Mouse (Mus musculus) right cerebral cortex, postnatal 36 days (tissue): Measurements from ENCODE around the gene Aqp12.
"Not testable (repeated sequence)": the region's sequence is repeated elsewhere in the genome, so short reads cannot be mapped to it uniquely, and the experiment has no call there.

Experiments
- DNase-seq, 2 experiments: peaks; one replicate each; pipeline ENCODE4 v3.0.0; 2022; ENCODE audit warnings: low spot score in 2 of 2, mixed read lengths in 1 of 2

Gene Aqp12

GRCm38 (mm10) chr1:93006061-93006460 lies at the start of gene Aqp12:
Gene Aqp12, plus strand, starts transcription at chr1:93006334.
- DNase-seq = no peak

DNA sequence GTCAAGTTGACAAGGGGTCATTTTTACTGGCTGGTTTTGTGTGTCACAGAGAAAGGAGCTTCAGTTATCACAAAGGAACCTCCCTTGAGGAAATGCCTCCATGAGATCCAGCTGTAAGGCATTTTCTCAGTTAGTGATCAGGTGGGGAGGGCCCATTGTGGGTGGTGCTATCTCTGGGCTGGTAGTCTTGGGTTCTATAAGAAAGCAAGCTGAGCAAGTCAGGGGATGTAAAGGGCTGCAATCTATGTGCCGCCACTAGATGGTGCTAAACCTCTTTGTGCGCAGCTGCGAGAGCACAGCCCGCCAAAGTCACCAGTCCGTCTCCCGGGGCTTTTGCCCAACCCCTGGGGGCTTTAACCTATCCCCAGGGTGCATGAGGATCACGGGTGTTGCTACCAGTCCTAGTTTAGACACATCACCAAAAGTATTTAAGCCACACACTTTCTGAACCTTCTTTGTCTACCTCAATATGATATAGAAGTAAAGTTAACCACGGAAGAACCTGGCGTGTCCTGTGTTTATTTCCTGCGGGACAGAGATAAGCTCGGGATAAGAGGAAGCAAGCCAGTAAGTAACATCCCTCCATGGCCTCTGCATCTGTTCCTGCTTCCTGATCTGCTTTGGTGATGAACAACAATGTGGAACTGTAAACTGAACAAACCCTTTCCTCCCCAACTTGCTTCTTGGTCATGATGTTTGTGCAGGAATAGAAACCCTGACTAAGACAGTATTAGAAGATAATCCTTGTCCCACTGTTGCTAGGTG lies 49.4 kb upstream of the Aqp12 start:
- DNase-seq = peak; percentile 48 to 69

- DNase-seq = no peak
These were observed 47.1 kb upstream of the Aqp12 start for GRCm38 (mm10) chr1:92958999-92959398.

DNA sequence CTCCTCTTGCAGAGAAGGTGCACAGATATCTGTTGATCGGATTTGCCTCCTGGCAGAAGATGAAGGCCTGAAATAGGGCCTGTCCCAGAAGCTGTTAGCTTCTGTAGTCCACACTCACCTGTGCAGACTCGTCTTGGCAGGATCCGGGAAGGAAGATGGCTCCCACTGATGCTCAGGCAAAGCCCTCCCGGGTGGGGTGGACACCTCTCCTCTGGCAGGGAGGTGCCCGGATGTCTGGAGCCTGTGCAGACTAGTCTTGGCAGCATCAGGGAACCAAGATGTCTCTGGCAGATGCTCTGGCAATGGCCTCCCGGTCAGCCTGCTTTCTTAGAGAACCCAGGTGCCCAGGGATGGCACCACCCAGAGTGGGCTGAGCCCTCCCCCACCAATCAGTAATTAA lies 35.3 kb upstream of the Aqp12 start:
- DNase-seq = not testable (repeated sequence)

DNA sequence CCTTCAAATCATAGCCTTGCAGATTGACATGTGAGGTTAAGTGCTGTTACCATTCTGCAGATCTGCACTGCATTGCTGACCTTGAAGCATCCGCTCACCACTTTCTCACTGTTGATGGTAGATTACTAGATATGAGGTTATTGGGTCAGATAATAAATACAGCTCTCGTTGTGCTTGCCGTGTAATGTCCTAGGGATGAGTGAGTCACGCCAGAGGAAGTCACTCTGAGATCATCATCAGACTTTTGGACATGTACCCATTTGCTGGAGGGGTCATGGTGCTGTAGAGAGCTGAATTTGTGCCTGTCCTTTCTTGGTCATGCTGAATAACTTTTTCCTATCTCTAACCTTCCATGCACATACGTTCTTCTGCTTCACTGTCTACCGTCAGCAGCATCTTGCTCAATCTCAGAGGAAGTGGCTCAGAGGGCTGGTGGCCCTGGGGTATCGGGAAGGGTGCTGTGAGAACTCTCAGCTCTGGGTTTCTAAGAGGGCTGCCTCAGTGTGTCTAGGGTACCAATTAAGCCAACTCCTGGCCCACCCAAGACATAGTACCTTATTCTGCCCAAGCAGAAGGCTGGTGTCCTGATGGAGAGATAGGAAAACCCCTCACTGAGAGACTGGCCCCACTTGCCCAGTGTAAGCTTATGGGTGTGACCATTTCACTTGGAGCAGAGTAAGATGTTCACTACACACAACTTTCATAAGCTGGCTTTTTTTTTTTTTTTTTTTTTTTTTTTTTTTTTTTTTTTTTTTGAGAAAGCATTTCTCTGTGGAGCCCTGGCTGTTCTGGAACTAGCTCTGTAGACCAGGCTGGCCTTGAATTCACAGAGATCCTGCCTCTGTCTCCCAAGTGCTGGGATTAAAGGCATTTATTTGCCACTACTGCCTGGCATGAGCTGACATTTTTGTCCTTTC lies 34.0 kb upstream of the Aqp12 start:
- no peak for DNase-seq

- DNase-seq = peak in 1 of 2 experiments; percentile 11
These were observed 33.3 kb upstream of the Aqp12 start for GRCm38 (mm10) chr1:92972854-92973253.

DNA sequence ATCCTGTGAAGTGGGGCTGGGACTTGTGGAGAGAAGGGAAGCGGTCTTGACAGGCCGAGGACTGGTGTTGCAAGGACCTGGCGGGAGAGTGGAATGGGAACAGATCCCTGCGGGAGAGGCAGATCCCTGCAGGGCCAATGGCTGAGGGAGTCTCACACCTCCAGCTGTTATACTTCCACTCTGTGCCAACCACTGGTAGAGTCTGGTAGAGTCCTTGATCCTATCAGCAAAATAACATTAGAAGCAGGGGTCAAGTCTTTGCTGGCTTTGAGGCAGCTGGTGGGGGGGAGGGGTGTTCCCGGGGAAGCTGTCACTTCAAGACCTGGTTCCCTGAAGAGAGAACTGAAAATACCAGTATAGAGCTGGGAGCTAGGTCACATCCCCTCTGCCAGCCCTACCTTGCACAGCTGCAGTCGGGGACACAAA lies 30.0 kb upstream of the Aqp12 start:
- no peak for DNase-seq

DNA sequence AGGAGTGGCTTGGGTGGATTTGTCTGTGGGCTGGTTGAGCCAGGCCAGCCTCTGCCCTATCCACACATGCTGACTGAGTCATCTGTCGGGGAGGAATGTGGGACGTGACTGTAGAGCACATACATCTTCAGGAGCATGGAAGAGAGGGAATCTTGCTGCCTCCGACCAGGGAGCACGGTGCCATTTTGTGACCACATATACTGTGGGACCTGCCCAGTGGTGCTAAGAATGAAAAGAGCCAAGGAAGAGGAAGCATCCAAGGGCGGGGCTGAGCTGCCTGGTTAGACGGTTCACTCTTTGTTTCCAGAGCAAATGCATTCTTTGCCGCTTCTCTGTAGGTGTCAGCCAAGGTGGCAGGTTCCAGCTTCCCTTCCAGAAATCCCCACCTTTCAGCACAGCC lies 27.5 kb upstream of the Aqp12 start:
- DNase-seq = no peak

GRCm38 (mm10) chr1:92979073-92979602 lies 27.0 kb upstream of the Aqp12 start:
- no peak for DNase-seq

DNA sequence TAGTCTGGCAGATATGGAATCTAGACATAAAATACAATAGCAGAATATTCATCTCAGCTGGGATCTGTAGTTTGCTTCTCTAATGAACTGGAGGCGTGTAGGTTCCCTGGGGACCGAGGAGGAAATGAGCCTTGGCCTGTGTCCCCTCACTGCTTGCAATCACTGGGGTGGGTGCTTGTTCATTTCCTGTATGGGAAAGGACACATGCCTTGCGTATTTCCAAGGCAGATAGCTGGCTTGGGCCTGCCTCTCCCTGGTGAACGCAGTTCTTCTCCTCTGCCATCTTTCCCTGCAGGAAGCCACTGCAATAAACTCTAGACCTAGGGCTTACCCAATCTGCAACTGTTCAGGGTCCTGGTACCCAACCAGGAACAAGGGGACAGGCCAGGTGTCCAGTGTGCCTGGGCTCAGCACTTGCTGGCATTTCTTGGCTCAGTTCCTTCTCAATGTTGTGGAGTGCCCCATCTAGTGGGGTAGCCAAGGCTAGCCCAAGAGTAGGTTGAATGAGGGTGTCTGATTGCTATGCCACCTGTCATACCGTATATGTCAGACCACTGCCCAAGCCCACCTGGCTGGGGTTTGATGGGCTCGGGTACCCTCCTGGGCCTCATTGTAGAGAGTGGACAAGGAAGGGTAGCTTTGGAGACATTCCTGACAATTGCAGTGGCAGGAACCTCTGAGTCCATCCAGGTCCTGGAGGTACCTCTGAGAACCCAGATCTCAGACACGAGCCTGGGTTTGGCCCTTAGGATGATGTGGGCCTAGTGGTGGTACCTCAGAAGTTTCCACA lies 24.9 kb upstream of the Aqp12 start:
- DNase-seq = no peak

GRCm38 (mm10) chr1:92982931-92983605 lies 23.1 kb upstream of the Aqp12 start:
- DNase-seq = no peak

DNA sequence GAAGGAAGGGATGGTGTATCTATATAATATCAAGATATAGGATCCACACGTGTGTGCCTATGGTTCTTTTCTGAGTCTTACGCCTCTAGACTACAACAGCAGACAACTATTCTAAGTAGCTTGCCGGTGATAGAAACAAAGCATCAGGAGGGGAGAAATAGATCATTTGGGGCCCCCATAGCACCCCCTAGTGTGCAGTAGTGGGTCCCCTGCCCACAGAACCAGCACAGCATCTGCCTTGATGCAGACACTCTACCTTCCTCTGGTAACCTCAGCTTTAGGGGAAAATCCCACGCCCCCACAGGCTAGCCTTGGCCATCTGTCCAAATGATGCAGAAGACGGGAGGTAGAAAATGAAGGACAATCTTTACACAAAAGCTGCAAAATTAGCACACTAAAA lies 21.1 kb upstream of the Aqp12 start:
- DNase-seq = no peak

GRCm38 (mm10) chr1:92988894-92989293 lies 17.2 kb upstream of the Aqp12 start:
- no peak for DNase-seq

GRCm38 (mm10) chr1:92989891-92990290 lies 16.2 kb upstream of the Aqp12 start:
- DNase-seq = no peak

DNA sequence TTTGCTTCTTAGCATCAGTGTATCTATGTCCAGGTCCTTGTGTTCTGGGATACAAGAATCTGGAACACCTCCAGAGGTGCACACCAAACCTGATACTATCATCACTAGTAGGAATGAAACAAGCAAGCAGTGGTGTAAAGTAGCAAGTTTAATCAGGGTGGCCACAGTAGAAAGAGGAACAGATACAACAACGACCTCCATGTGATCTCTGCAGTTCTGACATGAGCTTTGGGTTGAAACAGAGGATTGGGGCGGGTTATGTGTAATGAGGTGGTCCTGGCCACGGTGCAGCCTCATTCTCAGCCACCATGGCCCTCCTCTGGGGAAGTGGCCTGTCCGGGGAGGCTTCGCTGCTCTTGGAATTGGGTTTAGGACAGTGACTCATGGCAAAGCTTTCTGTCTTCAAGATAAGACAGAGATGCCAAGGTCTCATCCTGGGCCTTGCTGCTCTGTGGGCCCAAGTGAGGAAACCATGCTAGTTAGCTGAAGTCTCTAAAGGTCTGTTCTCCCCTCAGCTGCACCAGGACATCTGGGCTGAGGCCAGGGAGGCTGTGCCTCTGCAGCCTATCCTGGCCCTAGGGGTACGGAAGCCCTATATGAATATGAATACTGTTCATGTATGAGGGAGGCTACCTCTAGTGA lies 13.8 kb upstream of the Aqp12 start:
- no peak for DNase-seq

DNA sequence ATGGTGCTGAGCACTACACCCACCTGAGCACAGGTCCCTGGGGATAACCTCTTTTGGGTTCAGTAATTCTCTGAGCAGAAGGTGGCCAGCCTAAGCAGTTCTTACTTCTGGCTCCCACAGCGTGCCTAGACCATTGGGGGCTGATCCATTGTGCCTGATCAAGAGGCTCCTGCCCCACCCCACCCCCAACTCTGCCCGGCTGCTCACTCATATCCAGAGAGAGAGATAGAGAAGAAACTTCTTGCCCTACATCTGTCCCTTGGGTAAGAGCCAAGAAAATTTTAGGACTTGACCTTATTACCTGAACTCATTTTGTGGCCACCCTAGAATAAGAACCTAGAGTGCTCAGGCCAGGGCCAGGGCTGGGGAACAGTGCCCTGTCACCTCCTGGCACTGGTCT lies 13.3 kb upstream of the Aqp12 start:
- DNase-seq = no peak

DNA sequence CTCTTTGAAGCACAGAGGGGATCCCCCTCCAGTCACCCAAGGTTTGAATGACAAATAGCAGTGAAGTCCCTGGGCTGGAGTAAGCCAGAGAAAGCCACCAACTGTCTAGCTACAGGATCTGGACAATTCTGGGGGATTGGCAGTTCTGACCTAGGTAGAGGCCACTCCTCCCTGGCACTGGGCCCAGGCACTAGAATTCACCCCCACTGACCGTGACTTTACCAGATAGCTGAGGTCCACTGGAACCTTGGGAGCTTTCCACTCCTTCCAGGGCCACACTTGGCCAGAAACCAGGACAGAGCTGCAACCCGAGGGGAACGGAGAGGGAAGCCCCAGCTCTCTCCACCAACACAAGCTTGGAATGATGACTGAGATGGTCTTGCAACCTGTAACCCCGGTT lies 3.1 kb downstream of the Aqp12 start:
- DNase-seq = no peak

DNA sequence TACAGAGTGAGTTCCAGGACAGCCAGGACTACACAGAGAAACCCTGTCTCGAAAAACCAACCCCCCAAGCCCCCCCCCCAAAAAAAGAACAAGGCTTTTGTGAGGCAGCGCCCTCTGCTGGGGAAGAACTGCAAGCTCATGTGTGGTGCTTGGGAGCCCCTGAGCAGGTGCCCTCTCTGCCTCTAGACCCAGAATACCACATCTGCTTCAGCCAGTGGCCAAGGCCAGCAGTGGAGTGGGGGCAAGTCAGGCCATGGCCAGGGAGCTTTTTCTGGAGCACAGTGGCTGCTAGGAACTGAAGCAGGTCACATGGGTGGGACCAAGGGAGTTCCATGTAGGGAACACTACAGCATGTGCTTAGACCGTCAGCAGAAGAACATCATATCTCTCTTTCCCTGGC lies 4.6 kb downstream of the Aqp12 start:
- DNase-seq = no peak

GRCm38 (mm10) chr1:93012103-93012585 lies 6.0 kb downstream of the Aqp12 start:
- no peak for DNase-seq

DNA sequence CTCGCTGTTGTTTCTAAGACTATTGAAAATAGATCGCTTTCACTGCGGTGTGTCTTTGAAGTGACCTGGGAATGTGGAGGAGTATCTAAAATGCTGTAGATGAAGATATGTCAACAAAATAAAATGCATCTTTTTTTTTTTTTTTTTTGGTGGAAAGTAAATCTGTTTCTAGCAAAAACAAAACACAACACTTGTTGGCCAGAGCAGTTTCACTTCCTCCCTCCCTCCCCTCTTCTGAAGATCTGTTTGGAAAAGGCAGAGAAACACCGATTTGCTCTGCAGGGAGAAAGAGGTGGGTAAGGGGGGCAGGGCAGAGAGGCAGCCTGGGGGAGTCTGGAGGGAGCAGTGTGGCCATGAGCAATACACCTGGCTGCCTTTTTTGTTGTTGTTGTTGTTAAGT lies 7.2 kb downstream of the Aqp12 start:
- DNase-seq = no peak

- DNase-seq = peak; percentile 52 to 64
These were observed 8.3 kb downstream of the Aqp12 start for GRCm38 (mm10) chr1:93014460-93014859.
